Mouse (Mus musculus) heart, adult 2 months (tissue): ENCODE data around the gene S100z.

Source experiments
- CTCF ChIP-seq: fragments of 200-600 bp; IDR thresholded peaks from 2 replicates; pipeline ENCODE4 v1.8.1; 2022; ENCODE audit warnings: antibody characterized with exemption, mild to moderate bottlenecking, moderate library complexity
- POLR2A ChIP-seq: fragments of 200-500 bp; IDR thresholded peaks from 2 replicates; pipeline ENCODE4 v1.6.1; 2011; ENCODE audit warnings: mild to moderate bottlenecking, low read depth, low read length, control low read depth; ENCODE audit not compliant: insufficient read depth

DNA sequence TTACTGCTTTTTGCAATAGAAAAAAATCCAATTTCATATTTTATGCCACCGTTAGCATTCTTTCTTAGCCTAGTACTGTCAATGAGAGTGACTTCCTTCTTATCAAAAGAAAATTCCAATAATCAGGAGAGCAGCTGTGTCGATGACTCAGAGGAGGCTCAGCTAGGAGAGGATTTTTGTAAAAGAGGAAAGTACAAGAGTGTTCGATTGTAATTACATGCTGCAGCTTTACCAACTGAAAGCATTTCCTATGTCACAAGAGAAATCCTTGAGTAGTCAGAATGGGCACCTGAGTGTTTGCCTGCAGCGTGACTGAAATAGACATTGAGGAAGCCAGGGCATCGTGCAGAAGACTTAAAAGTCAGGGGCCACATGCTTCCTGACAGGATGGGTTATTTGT lies 39.0 kb downstream of the S100z start:
- TF ChIP-seq POLR2A, result no peak
- no peak for TF ChIP-seq CTCF
